Mouse (Mus musculus) gastrocnemius, postnatal 10 days (tissue): ENCODE measurements around the gene Churc1. TPM values are rescaled to one million over a fixed set of nuclear protein-coding genes. Genes with fewer than 3 reads are reported as not detected.

Experiments
- DNase-seq: peaks from one replicate; pipeline ENCODE4 v3.0.0; 2021; ENCODE audit warnings: mixed read lengths
- long read RNA-seq, 2 experiments: library from polyadenylated mRNA; stranded (forward); transcript quantifications; one replicate each; pipeline ENCODE4 v2.0.0; 2021
- total RNA-seq, 2 experiments: library from RNA; stranded (reverse); gene quantifications; 2 replicates each; pipeline ENCODE4 v1.2.3; 2021

Churc1 gene
- total RNA-seq = 10 to 100 TPM; 48.1 to 55.1 TPM
- long read RNA-seq, experiment 1, transcript Churc1-201 (4 exons, 676 nt) = major isoform, 16 of 18 reads
- long read RNA-seq, experiment 1, partial matches to known transcripts = 0 of 18 reads
- long read RNA-seq, experiment 1, other reads (novel, unspliced or antisense) = 1 of 18 reads
- long read RNA-seq, experiment 2, transcript Churc1-201 (4 exons, 676 nt) = major isoform, 23 of 26 reads
- long read RNA-seq, experiment 2, partial matches to known transcripts = 0 of 26 reads
- long read RNA-seq, experiment 2, other reads (novel, unspliced or antisense) = 0 of 26 reads

- peak; percentile 86 for DNase-seq
Measured at GRCm38 (mm10) chr12:76765354-76765851, at the start of gene Churc1, which contains the start of gene Fntb. TSS of gene Churc1 (plus strand) at chr12:76765538. TSS of gene Fntb (plus strand) at chr12:76765589.

- no peak for DNase-seq
Measured at GRCm38 (mm10) chr12:76718384-76718783, 47.0 kb upstream of the Churc1 start.

- DNase-seq = no peak
Measured at GRCm38 (mm10) chr12:76720572-76720971, 44.8 kb upstream of the Churc1 start.

- DNase-seq = no peak
Measured at GRCm38 (mm10) chr12:76722026-76722425, 43.3 kb upstream of the Churc1 start.

- DNase-seq = no peak
Measured at GRCm38 (mm10) chr12:76727955-76728354, 37.4 kb upstream of the Churc1 start.

- DNase-seq = no peak
Measured at GRCm38 (mm10) chr12:76750866-76751459, 14.4 kb upstream of the Churc1 start.

GRCm38 (mm10) chr12:76752652-76753318 is 12.6 kb upstream of the Churc1 start:
- DNase-seq = no peak

GRCm38 (mm10) chr12:76765901-76766630 is 728 bp downstream of the Churc1 start:
- peak; percentile 19 for DNase-seq

- DNase-seq = no peak
Measured at GRCm38 (mm10) chr12:76770841-76771500, 5.6 kb downstream of the Churc1 start.

GRCm38 (mm10) chr12:76771540-76771939 is 6.2 kb downstream of the Churc1 start:
- DNase-seq = no peak

GRCm38 (mm10) chr12:76774652-76775051 is 9.3 kb downstream of the Churc1 start:
- no peak for DNase-seq

GRCm38 (mm10) chr12:76775132-76775531 is 9.8 kb downstream of the Churc1 start:
- no peak for DNase-seq

- no peak for DNase-seq
Measured at GRCm38 (mm10) chr12:76776898-76777297, 11.6 kb downstream of the Churc1 start.

GRCm38 (mm10) chr12:76777845-76778244 is 12.5 kb downstream of the Churc1 start:
- DNase-seq = no peak

GRCm38 (mm10) chr12:76778305-76779083 is 13.2 kb downstream of the Churc1 start:
- DNase-seq = no peak

- no peak for DNase-seq
Measured at GRCm38 (mm10) chr12:76779951-76780350, 14.6 kb downstream of the Churc1 start.

GRCm38 (mm10) chr12:76780639-76781468 is 15.5 kb downstream of the Churc1 start:
- DNase-seq = no peak

- no peak for DNase-seq
Measured at GRCm38 (mm10) chr12:76784056-76784619, 18.8 kb downstream of the Churc1 start.

- DNase-seq = no peak
Measured at GRCm38 (mm10) chr12:76790446-76791084, 25.2 kb downstream of the Churc1 start.
